Mouse (Mus musculus) neural tube, embryonic 10.5 days (tissue): ENCODE measurements at regions not wholly inside any gene's neighbourhood (a gene's known extent, or its start where the extent isn't known, plus 50 kb on each side); places are given as distances from the start of the nearest gene placed in this dataset.

Experiments used
- DNase-seq: peaks from one replicate; pipeline ENCODE4 v3.0.0-alpha.2; 2017; ENCODE audit warnings: low spot score; ENCODE audit errors: extremely low spot score

- no peak for DNase-seq
These were observed 292.3 kb downstream of the 1700017N19Rik start for GRCm38 (mm10) chr10:100882584-100882983.

DNA sequence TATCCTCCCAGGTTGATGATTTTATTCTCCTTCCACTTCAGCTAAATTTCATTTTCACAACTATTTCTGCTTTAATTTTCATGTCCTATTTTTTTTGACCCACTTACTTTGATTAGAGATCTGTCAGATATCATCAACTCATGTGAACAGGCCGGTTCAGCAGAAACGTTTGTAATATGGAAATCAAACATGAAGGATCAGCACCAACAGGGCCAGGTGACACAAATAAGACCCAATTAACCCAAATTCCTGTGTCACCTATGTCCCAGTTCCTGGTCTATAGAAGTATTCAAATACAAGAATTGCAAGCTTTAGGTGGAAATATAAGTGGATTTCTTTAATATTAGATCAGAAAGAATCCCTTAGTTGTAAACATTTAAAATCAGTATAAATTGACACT, 332.7 kb downstream of the 1700017N19Rik start:
- DNase-seq: no peak

DNA sequence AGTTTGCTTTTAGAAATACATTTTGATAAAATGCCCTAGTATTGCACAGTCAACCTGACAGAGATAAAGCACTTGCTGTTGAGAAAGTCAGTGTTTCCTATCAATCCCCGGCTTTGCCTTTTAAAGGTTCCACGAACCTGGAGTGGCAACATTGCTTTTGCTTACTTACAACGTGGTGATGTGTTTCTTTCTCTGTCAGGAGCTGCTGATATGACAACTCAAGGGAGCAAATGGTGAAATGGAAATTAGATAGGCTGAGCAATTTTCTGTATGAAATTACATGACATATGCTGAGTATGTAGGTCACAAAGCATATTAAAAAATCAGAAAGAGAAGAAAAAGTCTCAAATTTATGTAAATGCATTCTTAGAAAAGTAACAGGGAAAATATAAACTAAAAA, 336.8 kb downstream of the 1700017N19Rik start:
- DNase-seq: no peak

- DNase-seq: no peak
These were observed 341.5 kb downstream of the 1700017N19Rik start for GRCm38 (mm10) chr10:100931739-100932138.

DNA sequence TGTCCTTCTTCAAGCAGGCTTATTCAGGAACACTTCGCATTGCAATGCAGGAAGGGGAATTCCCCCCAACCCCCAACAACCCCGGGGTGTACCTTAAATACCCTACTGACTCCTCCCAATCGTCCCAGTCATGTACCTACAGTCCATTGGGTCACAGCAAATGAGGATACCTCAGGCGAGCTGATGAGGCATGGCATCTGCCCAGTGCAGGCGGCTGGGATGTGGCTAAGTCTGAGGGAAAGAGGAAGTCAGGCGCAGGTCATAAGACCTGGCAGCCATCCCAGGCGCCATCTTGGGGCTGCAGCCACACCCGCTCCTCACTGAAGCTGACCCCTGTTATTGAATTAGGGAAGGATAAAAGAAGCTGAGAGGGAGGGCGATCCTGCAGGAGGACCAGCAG, 368.1 kb downstream of the 1700017N19Rik start:
- no peak for DNase-seq

DNA sequence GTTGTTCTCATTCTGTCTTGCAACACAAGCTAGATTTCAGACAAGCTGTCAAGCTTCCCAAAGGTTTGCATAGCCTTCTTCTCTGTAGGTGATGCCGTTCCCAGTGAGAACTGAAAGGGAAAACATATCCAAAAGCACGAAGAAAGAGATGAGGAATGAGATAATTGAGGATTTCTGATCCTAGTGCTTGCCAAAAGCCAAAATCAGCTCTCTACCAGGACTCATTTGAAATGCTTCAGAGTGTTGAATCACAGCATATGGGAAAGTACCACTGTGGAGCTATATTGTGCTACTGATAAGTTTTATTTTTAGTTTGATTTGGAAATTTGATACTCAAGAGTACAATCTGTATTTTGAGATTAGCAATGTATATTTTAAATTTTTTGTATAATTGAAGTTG, 413.2 kb downstream of the 1700017N19Rik start:
- no peak for DNase-seq

DNA sequence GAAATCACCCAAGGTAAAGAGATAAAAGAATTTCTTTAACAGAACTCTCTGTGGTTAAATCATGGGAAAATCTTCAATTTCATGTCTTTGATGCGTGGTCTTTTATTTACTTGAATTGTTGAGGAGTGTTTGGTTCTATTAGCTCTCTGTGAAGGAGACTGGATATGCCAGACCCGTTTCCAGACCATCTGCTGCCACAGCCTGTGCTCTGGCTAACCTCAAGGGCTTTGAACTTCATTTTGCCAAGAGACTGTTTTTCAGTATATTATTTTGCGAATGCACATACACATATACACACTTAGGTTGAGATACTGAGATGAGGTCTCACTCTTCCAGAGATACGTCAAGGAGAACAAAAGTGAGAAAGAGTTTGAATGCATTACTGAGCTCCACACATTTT, 414.4 kb downstream of the 1700017N19Rik start:
- no peak for DNase-seq

GRCm38 (mm10) chr10:101015416-101015815, 425.1 kb downstream of the 1700017N19Rik start:
- DNase-seq: no peak

DNA sequence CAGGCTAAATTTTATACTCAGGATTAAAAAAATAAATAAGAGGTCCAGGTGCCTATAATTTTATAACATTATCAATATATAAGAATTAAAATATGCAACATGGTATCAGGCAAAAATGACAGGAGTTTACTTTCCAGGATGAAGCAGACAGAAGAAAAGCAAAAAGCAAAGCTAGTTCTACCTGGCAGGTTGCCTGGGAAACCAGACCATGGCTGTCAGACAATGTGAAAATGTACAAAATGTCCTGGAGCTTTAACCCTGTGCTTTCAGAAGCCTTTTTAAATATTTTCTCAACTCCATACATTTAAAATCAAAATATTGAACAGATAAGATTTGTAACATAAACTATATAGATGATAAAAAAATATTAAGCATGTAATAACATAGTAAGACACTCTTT, 448.3 kb downstream of the 1700017N19Rik start:
- no peak for DNase-seq

DNA sequence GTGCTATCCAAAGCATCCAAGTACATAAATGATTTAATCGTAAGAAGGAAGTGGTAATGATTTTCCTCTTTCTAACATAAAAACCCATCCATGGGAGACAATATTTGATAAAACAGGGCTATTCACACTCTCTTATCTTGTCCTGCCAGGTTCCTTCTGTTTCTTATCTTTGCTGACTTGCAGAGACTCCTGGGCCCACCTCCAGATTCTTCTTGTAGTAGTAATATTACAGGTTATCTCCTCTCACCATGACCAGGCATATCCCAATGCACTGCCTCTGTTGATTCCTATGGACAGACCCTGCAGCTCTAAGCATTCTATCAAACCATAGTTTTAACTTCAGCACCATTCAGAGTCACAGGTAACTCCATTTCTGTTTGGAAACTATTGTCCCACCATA, 448.8 kb downstream of the 1700017N19Rik start:
- no peak for DNase-seq
